Mouse (Mus musculus) heart, embryonic 15.5 days (tissue): ENCODE measurements around the gene Farsa. TPM values are rescaled to one million over a fixed set of nuclear protein-coding genes. Genes with fewer than 3 reads are reported as not detected.
A peak's percentile ranks its signal among the peaks of the same experiment; 100 is the strongest.

Source experiments
- ATAC-seq: fragments of 200-750 bp; cut with Nextera tagmentation; replicated peaks from 2 replicates; pipeline ENCODE4 v1.8.0; 2017; ENCODE audit warnings: low read depth, moderate TSS enrichment; ENCODE audit not compliant: insufficient number of reproducible peaks, insufficient read depth, low FRiP score
- H3K27ac ChIP-seq: fragments of 300-500 bp; sonication (generic); 2 replicates; pipeline ENCODE4 v1.5.1; 2015; ENCODE audit warnings: mild to moderate bottlenecking, inconsistent platforms
- H3K27me3 ChIP-seq: fragments of 300-500 bp; sonication (generic); 2 replicates; pipeline ENCODE4 v1.6.1; 2015; ENCODE audit warnings: inconsistent platforms
- H3K36me3 ChIP-seq: fragments of 300-500 bp; sonication (generic); 2 replicates; pipeline ENCODE4 v1.6.1; 2015; ENCODE audit warnings: mild to moderate bottlenecking, inconsistent platforms
- H3K4me1 ChIP-seq: fragments of 300-500 bp; sonication (generic); replicated peaks from 2 replicates; pipeline ENCODE4 v1.6.1; 2015; ENCODE audit warnings: inconsistent platforms
- H3K4me2 ChIP-seq: fragments of 300-500 bp; sonication (generic); 2 replicates; pipeline ENCODE4 v1.6.1; 2015; ENCODE audit warnings: inconsistent platforms, mild to moderate bottlenecking, moderate library complexity
- H3K4me3 ChIP-seq: fragments of 300-500 bp; sonication (generic); 2 replicates; pipeline ENCODE4 v1.5.1; 2015; ENCODE audit warnings: mild to moderate bottlenecking, inconsistent platforms
- H3K9ac ChIP-seq: fragments of 300-500 bp; sonication (generic); 2 replicates; pipeline ENCODE4 v1.6.1; 2015; ENCODE audit warnings: mild to moderate bottlenecking, inconsistent platforms
- H3K9me3 ChIP-seq: fragments of 300-500 bp; sonication (generic); replicated peaks from 2 replicates; pipeline ENCODE4 v1.6.1; 2016; ENCODE audit warnings: inconsistent platforms
- WGBS: fragments of 180-500 bp; shearing (Covaris S2); methylation state at CpG from one replicate; pipeline ENCODE4 v1.1.7; 2015; ENCODE audit warnings: mixed read lengths; 5-methylcytosine and 5-hydroxymethylcytosine counted together
- polyA plus RNA-seq: library from polyadenylated mRNA; unstranded; fragments of >200 nt; fragmentation: Nextera tagmentation; extraction: Ambion mirVana; gene quantifications from 2 replicates; pipeline ENCODE4 v1.2.1, GENCODE M21; 2015

Farsa gene
- polyA plus RNA-seq, 1 experiment from 2014 or later = 44.5 TPM

GRCm38 (mm10) chr8:84846722-84847572 lies 9.8 kb upstream of the Farsa start, which contains the start of gene Calr:
Calr (minus strand) TSS chr8:84846934.
- under 1% methylated on average over 55 of the region's 55 CpGs for WGBS
- H3K9ac ChIP-seq = peak within 1 kb of the TSS; percentile 91
- peak; percentile 99 for ATAC-seq
- H3K9me3 ChIP-seq = no peaks in the 10 kb centered on the region
- H3K4me2 ChIP-seq = peak within 1 kb of the TSS; percentile 82
- peaks cover 35% of the 10 kb centered on the region for H3K4me1 ChIP-seq
- peaks cover 32% of the 10 kb centered on the region for H3K36me3 ChIP-seq
- peak within 1 kb of the TSS; percentile 86 for H3K27ac ChIP-seq
- H3K4me3 ChIP-seq = peak within 1 kb of the TSS; percentile 79
- no peaks in the 10 kb centered on the region for H3K27me3 ChIP-seq

- Histone ChIP-seq H3K4me3 (peak overlapping the region; percentile 79), H3K27me3 (no peaks in the 10 kb centered on the region), H3K9me3 (no peaks in the 10 kb centered on the region), H3K4me1 (peaks cover 35% of the 10 kb centered on the region), H3K27ac (peak overlapping the region; percentile 86), H3K9ac (peak overlapping the region; percentile 66), H3K36me3 (peaks cover 23% of the 10 kb centered on the region), H3K4me2 (peak overlapping the region; percentile 74)
- ATAC-seq = no peak
- WGBS = 38% methylated on average over 6 of the region's 6 CpGs
Measured at GRCm38 (mm10) chr8:84847684-84848435, 8.9 kb upstream of the Farsa start.

DNA sequence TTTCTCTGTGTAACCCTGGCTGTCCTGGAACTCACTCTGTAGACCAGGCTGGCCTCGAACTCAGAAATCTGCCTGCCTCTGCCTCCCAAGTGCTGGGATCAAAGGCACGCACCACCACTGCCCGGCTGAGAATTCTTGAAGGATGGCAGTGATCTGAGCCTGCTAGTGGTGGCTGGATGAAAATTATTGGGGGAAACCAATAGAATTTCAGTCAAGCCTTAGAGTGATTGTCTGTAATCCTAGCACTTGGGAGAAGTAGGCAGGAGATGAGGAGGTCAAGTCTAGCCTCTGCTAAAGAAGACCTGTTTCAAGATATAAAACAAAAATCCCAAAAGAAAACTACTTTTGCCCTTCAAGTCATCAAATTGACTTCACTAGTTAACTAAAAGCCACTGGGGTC lies 355 bp upstream of the Farsa start:
- 86% methylated on average over 3 of the region's 3 CpGs for WGBS
- peaks cover 18% of the 10 kb centered on the region for H3K36me3 ChIP-seq
- H3K9ac ChIP-seq = no peak overlapping the region
- no peak for ATAC-seq
- H3K4me1 ChIP-seq = peaks cover 14% of the 10 kb centered on the region
- no peak overlapping the region for H3K27ac ChIP-seq
- H3K27me3 ChIP-seq = no peaks in the 10 kb centered on the region
- peak overlapping the region; percentile 77; the same call in 1 of the 2 replicates for H3K4me2 ChIP-seq
- no peaks in the 10 kb centered on the region for H3K9me3 ChIP-seq
- H3K4me3 ChIP-seq = peak overlapping the region; percentile 93

DNA sequence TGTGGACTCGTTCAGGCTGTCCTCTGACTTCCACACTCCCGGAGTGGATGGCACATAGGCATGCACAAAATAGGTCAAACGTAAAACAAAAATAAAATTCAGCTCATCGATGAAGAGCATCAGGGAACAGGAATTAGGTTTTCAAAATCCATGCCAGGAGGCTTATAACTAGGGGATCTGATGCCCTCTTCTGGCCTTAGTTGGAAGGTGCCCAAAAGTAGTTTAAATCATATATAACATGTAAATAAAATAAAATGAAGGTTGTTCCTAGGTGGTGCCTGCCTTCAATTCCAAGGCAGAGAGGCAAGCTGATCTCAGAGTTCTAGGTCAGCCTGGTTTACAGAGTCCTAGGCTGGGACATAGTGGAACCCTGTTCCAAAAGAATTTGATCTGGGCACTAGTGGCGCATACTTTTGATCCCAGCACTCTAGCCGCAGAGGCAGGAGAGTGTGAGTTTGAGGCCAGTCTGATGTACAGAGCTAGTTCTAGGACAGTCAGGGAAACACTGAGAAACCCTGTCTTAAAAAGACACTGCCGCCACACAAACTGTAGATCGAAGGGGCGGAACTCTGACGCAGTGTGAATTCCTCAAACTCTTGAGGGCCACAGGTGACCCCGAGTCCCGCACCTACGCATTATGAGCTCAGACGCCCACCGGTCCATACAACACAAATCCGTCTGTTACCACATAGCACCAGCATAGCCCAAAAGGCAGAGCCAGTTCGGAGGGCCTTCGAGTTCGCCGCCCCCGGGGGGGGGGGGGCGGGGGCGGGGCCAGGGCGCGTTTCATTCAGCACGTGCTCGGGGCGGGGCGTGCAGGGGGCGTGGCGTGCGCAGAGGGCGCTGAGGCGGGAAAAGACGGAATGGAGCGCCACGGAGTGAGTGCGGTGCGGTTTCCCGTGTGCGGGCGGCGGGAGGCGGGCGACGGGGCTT lies 14.9 kb downstream of the Farsa start, which contains the start of gene Syce2:
Syce2 (plus strand) TSS at position 736 of the 933 bp plus-strand sequence.
- 11% methylated on average over 44 of the region's 46 CpGs for whole genome bisulfite sequencing
- no peak within 1 kb of the TSS for H3K27ac ChIP-seq
- H3K4me1 ChIP-seq = peaks cover 14% of the 10 kb centered on the region
- H3K4me2 ChIP-seq = peak within 1 kb of the TSS; percentile 88
- H3K27me3 ChIP-seq = no peaks in the 10 kb centered on the region
- peaks cover 25% of the 10 kb centered on the region for H3K36me3 ChIP-seq
- H3K4me3 ChIP-seq = peak within 1 kb of the TSS; percentile 53
- peak; percentile 71 for ATAC-seq
- no peaks in the 10 kb centered on the region for H3K9me3 ChIP-seq
- H3K9ac ChIP-seq = peak within 1 kb of the TSS; percentile 59

GRCm38 (mm10) chr8:84872309-84872965 lies 15.6 kb downstream of the Farsa start:
- H3K4me3 ChIP-seq = peak overlapping the region; percentile 53
- H3K9ac ChIP-seq = peak overlapping the region; percentile 59
- peaks cover 17% of the 10 kb centered on the region for H3K36me3 ChIP-seq
- 2% methylated on average over 54 of the region's 54 CpGs for WGBS
- H3K27ac ChIP-seq = no peak overlapping the region
- peak; percentile 70 for ATAC-seq
- no peaks in the 10 kb centered on the region for H3K9me3 ChIP-seq
- peaks cover 14% of the 10 kb centered on the region for H3K4me1 ChIP-seq
- no peaks in the 10 kb centered on the region for H3K27me3 ChIP-seq
- peak overlapping the region; percentile 88 for H3K4me2 ChIP-seq

DNA sequence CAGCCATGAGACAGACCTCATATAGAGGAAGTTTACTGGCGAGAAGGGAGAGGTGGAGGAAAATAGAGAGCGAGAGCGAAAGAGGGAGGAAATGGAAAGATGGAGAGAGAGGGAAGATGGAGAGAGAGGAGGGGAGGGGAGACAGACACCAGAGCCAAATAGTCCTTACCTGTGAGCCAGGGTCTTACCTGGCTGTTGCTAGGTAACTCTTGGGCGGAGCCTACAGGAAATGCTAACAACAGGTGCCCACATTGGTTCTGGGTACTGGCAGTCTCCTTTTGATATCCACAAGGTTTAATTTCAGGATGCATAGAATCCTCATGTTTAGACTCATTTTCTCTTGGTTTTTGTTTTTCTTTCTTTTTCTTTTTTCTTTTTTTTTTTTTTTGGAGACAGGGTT lies 16.2 kb downstream of the Farsa start:
- no peak for ATAC-seq
- Histone ChIP-seq H3K27me3 (no peaks in the 10 kb centered on the region), H3K9me3 (no peaks in the 10 kb centered on the region), H3K4me1 (peaks cover 14% of the 10 kb centered on the region), H3K9ac (no peak overlapping the region), H3K4me2 (peak overlapping the region; percentile 88), H3K4me3 (peak overlapping the region; percentile 53), H3K36me3 (peaks cover 12% of the 10 kb centered on the region), H3K27ac (no peak overlapping the region)
- WGBS = 63% methylated on average over 4 of the region's 4 CpGs

- Histone ChIP-seq H3K36me3 (no peaks in the 10 kb centered on the region), H3K4me3 (no peak overlapping the region), H3K9ac (no peak overlapping the region), H3K27me3 (no peaks in the 10 kb centered on the region), H3K27ac (no peak overlapping the region), H3K4me2 (no peak overlapping the region), H3K4me1 (peaks cover 14% of the 10 kb centered on the region), H3K9me3 (no peaks in the 10 kb centered on the region)
- no peak for ATAC-seq
- 74% methylated on average over 3 of the region's 3 CpGs for WGBS
Measured at GRCm38 (mm10) chr8:84874339-84874738, 17.6 kb downstream of the Farsa start.

GRCm38 (mm10) chr8:84877297-84878035 lies 20.7 kb downstream of the Farsa start:
- H3K4me3 ChIP-seq = no peak overlapping the region

GRCm38 (mm10) chr8:84878915-84879314 lies 22.1 kb downstream of the Farsa start:
- Histone ChIP-seq H3K36me3 (no peaks in the 10 kb centered on the region), H3K4me2 (no peak overlapping the region), H3K4me3 (no peak overlapping the region), H3K27me3 (no peaks in the 10 kb centered on the region), H3K9me3 (no peaks in the 10 kb centered on the region), H3K27ac (no peak overlapping the region), H3K9ac (no peak overlapping the region), H3K4me1 (no peaks in the 10 kb centered on the region)
- WGBS = 79% methylated on average over 1 of the region's 1 CpGs
- no peak for ATAC-seq

More at GRCm38 (mm10) chr8:84877297-84878035, 20.7 kb downstream of the Farsa start:
- Histone ChIP-seq H3K9me3 (no peaks in the 10 kb centered on the region), H3K4me1 (peaks cover 4% of the 10 kb centered on the region), H3K9ac (no peak overlapping the region), H3K27me3 (no peaks in the 10 kb centered on the region), H3K27ac (no peak overlapping the region), H3K36me3 (no peaks in the 10 kb centered on the region), H3K4me2 (no peak overlapping the region)
- 75% methylated on average over 3 of the region's 3 CpGs for WGBS
- ATAC-seq = no peak

DNA sequence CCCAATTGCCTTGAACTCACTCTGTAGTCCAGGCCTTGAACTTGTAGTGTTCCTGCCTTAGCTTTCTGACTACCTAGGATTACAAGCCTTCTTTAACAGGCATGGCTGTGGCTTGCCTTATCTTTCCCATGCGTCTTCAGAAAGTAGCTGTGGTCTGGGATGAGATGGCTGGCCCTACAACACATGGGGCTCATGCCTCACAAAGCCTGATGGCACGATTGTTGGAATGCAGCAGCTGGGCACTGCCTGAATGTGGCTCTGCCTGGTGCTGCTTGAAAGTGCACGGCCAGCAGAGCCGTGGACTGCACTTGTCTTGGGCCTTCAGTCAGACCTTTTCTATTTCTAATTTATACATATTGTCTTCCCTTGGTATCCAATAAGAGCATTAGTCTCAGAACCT lies 27.9 kb downstream of the Farsa start:
- Histone ChIP-seq H3K4me3 (no peak overlapping the region), H3K4me1 (no peaks in the 10 kb centered on the region), H3K27ac (no peak overlapping the region), H3K27me3 (no peaks in the 10 kb centered on the region), H3K9me3 (no peaks in the 10 kb centered on the region), H3K4me2 (no peak overlapping the region), H3K36me3 (peaks cover 22% of the 10 kb centered on the region), H3K9ac (no peak overlapping the region)
- no peak for ATAC-seq
- 79% methylated on average over 4 of the region's 4 CpGs for WGBS
